Mouse (Mus musculus) megakaryocyte, embryonic 14.5 days (primary cell): ENCODE measurements around the gene B3galt6.

ENCODE experiments used
- FLI1 ChIP-seq: IDR thresholded peaks from 2 replicates; pipeline ENCODE4 v1.6.1; 2012; ENCODE audit warnings: low read length, inconsistent platforms, mixed read lengths
- GATA1 ChIP-seq: IDR thresholded peaks from 3 replicates; pipeline ENCODE4 v1.6.1; 2012; ENCODE audit warnings: mixed read lengths, low read length, inconsistent platforms, borderline replicate concordance

DNA sequence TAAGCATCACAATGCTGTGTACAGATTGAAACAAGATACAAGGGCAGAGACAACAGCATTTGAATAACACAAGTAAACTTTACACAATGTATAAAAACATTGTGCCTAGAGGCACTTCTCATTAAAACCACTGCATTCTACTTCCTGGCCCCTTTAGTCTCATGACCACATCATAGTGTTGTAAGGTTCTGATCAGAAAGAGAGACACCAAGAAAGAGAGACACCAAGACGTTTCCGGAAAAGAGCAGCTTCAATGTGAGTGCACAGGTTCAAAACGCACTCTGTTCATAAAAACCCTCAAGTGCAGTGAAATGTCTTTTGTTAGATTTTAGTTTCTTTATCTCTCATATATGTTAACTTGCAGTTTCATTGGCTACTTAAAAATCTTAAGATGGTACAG lies 11.7 kb upstream of the B3galt6 start:
- TF ChIP-seq GATA1 (no peak), FLI1 (no peak)
